ENCODE assay signal across 14 mouse cellular contexts in the genomic region with DNA sequence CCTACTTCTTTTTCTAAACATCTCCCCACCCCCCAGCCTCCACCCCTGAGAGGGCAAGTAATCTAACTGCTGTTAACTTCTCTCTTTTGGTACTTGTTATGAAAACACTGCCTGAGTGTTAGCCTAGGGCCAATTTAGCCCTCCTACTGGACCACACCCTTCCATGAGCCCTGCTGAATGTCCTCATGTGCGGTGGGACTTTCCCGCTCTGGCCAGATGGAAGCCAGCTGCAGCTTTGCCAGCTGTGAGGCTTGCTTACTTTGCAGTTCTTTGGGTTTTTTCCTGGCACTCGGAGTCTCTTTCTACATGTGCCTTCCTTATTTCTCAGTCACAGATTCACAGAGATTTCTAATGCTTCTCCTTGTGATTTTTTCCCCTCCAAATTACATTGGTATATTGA. TPM values are rescaled to one million over a fixed set of nuclear protein-coding genes. Genes with fewer than 3 reads are reported as not detected.
DNase-seq lines count a peak whose midpoint lies in the region; ATAC-seq and TF ChIP-seq lines count a peak whose summit lies in the region.
"Had no signal": no experiment of that assay in that cellular context is flagged by ENCODE, and none has a peak within 500 bp of the region (broad histone marks: within the 10 kb centered on the region; RNA-seq: fewer than 3 reads in every experiment).

No protein-coding gene starts in this region.

- peak overlapping the region; percentile 76 for H3K27ac ChIP-seq in bone marrow macrophage, adult 2 months (ENCODE audit: insufficient read depth, low read depth, low read length)
- no peak overlapping the region for H3K27ac ChIP-seq in forebrain, postnatal 0 days (ENCODE audit: low read depth, low read length)
- H3K27ac ChIP-seq: hindbrain, embryonic 12.5 days; liver, embryonic 15.5 days had no signal

- H3K4me1 ChIP-seq in lung, adult 2 months (ENCODE audit: control insufficient read depth, insufficient read depth, low read length) = peaks cover 12% of the 10 kb centered on the region
- peaks cover 23% of the 10 kb centered on the region for H3K4me1 ChIP-seq in bone marrow macrophage, adult 2 months (ENCODE audit: control insufficient read depth, insufficient read depth, low read length)
- no peaks in the 10 kb centered on the region for H3K4me1 ChIP-seq in forebrain, postnatal 0 days (ENCODE audit: insufficient read depth)
- H3K4me1 ChIP-seq: hindbrain, embryonic 12.5 days; liver, embryonic 15.5 days had no signal

- no peak for TF ChIP-seq CTCF in lung, adult 2 months (IDR thresholded peaks at IDR 0.05; ENCODE audit: insufficient read depth, low read length)
- TF ChIP-seq CTCF in bone marrow macrophage, adult 2 months (IDR thresholded peaks at IDR 0.05; ENCODE audit: low read depth, low read length) = no peak
- TF ChIP-seq CTCF in forebrain, postnatal 0 days (IDR thresholded peaks at IDR 0.05; ENCODE audit: low read depth) = no peak

- 7% methylated on average over 3 of the region's 3 CpGs for WGBS in lung, adult 2 months
- WGBS in forebrain, postnatal 0 days = 74% methylated on average over 3 of the region's 3 CpGs

- H3K4me3 ChIP-seq in lung, adult 2 months (replicated peaks; ENCODE audit: extremely low read depth, low read depth, low read length) = no peak overlapping the region
- no peak overlapping the region for H3K4me3 ChIP-seq in bone marrow macrophage, adult 2 months (ENCODE audit: insufficient read depth, low read length)
- no peak overlapping the region for H3K4me3 ChIP-seq in forebrain, postnatal 0 days (ENCODE audit: low read depth, low read length)
- H3K4me3 ChIP-seq: hindbrain, embryonic 12.5 days; liver, embryonic 15.5 days had no signal

- peak; percentile 54 to 58 for DNase-seq in lung, adult 18-20 months
- DNase-seq in lung, adult 2 months = no peak
- DNase-seq in heart, adult 9 months (ENCODE audit: low spot score in 2 of 2) = peak; percentile 56 to 68
- no peak for DNase-seq in frontal cortex, postnatal 10 days (ENCODE audit: low spot score in 2 of 2)
- DNase-seq in forebrain, postnatal 0 days = no peak
- DNase-seq: cerebellum, adult 18-20 months; layer of hippocampus, adult 9-11 months; right cerebral cortex, postnatal 14 days; thymus, postnatal 36 days had no signal

- H3K9ac ChIP-seq in forebrain, postnatal 0 days = no peak overlapping the region
- H3K9ac ChIP-seq: hindbrain, embryonic 12.5 days; liver, embryonic 15.5 days had no signal

- H3K27me3 ChIP-seq in forebrain, postnatal 0 days (ENCODE audit: insufficient read depth, low read length) = no peaks in the 10 kb centered on the region
- H3K27me3 ChIP-seq: hindbrain, embryonic 12.5 days; liver, embryonic 15.5 days had no signal

- TF ChIP-seq POLR2A in lung, adult 2 months (IDR thresholded peaks at IDR 0.05; ENCODE audit: borderline replicate concordance, extremely low read depth, low read depth, low read length) = no peak
- TF ChIP-seq POLR2A in bone marrow macrophage, adult 2 months (IDR thresholded peaks at IDR 0.05; ENCODE audit: borderline replicate concordance, low read depth, low read length) = no peak

- no peak overlapping the region for H3K4me2 ChIP-seq in forebrain, postnatal 0 days (ENCODE audit: low read depth)
- H3K4me2 ChIP-seq: hindbrain, embryonic 12.5 days; liver, embryonic 15.5 days had no signal

- H3K36me3 ChIP-seq in forebrain, postnatal 0 days (ENCODE audit: insufficient read depth) = no peaks in the 10 kb centered on the region
- H3K36me3 ChIP-seq: hindbrain, embryonic 12.5 days; liver, embryonic 15.5 days had no signal

- peak; percentile 33; the same call in 1 of the 2 replicates for ATAC-seq in monocyte, adult 5-6 weeks (replicated peaks; ENCODE audit: insufficient number of reproducible peaks, low FRiP score, low TSS enrichment, poor library complexity, severe bottlenecking)
- ATAC-seq in forebrain, postnatal 0 days = no peak
- ATAC-seq: forebrain, embryonic 16.5 days had no signal

- no peaks in the 10 kb centered on the region for H3K9me3 ChIP-seq in forebrain, postnatal 0 days (ENCODE audit: low read length)
- H3K9me3 ChIP-seq: hindbrain, embryonic 12.5 days; liver, embryonic 15.5 days had no signal

RNA-seq across cellular contexts. Expression of gene Prss23, which starts 45.3 kb away (rescaled TPM):
- 91.3 and 104 TPM in 2 replicates for polyA plus RNA-seq in lung, adult 2 months (2012; rRNA removed)
- polyA plus RNA-seq in bone marrow macrophage, adult 2 months (2012; ENCODE audit: insufficient read depth, insufficient read length, missing spikeins) = 0.84 and 2.2 TPM in 2 replicates
- total RNA-seq in monocyte, adult 5-6 weeks (2017) = not detected in 3 replicates
- total RNA-seq in forebrain, postnatal 0 days (2014; rRNA removed) = 9.0 and 18.1 TPM in 2 replicates
- 9.7 and 11.5 TPM in 2 replicates for polyA plus RNA-seq in forebrain, postnatal 0 days (2015; fragmentation: Nextera tagmentation; extraction: Ambion mirVana)

Comparison
In these comparisons a context has a peak if more than half of its experiments do, and no peak if none do; other contexts are left out.
1. DNase-seq: peak in lung, adult 18-20 months (2 of 2) and heart, adult 9 months (2 of 2); none in lung, adult 2 months (single experiment), frontal cortex, postnatal 10 days (0 of 2) and forebrain, postnatal 0 days (single experiment).